Mouse (Mus musculus) erythroblast, embryonic 14.5 days (primary cell): ENCODE data around the gene Wdr91. TPM values are rescaled to one million over a fixed set of nuclear protein-coding genes. Genes with fewer than 3 reads are reported as not detected.

ENCODE experiments used
- H3K27me3 ChIP-seq: 2 replicates; pipeline ENCODE4 v1.6.1; 2012; ENCODE audit warnings: inconsistent platforms; ENCODE audit not compliant: control insufficient read depth
- H3K36me3 ChIP-seq: 2 replicates; pipeline ENCODE4 v1.6.1; 2012; ENCODE audit warnings: mild to moderate bottlenecking, inconsistent platforms; ENCODE audit not compliant: control insufficient read depth
- H3K4me1 ChIP-seq: 2 replicates; pipeline ENCODE4 v1.6.1; 2012; ENCODE audit warnings: inconsistent platforms; ENCODE audit not compliant: control insufficient read depth
- H3K4me3 ChIP-seq: replicated peaks from 2 replicates; pipeline ENCODE3; 2012; ENCODE audit warnings: moderate library complexity, mild to moderate bottlenecking, inconsistent platforms
- H3K9me3 ChIP-seq: 2 replicates; pipeline ENCODE4 v1.6.1; 2012; ENCODE audit warnings: low read length, inconsistent platforms, mixed read lengths; ENCODE audit not compliant: control insufficient read depth
- GATA1 ChIP-seq: IDR thresholded peaks from 2 replicates; pipeline ENCODE4 v1.6.1; 2012; ENCODE audit warnings: low read length, inconsistent platforms, mixed read lengths
- TAL1 ChIP-seq: IDR thresholded peaks from 3 replicates; pipeline ENCODE4 v1.6.1; 2012; ENCODE audit warnings: low read length, inconsistent platforms, mixed read lengths
- polyA plus RNA-seq: library from polyadenylated mRNA; stranded (reverse); fragments of >175 nt; gene quantifications from 2 replicates; pipeline ENCODE4 v1.2.3, GENCODE M21; 2012

Gene Wdr91
- polyA plus RNA-seq, 1 experiment: 7.5 TPM

- Histone ChIP-seq H3K9me3 (no peaks in the 10 kb centered on the region), H3K4me1 (peaks cover 7% of the 10 kb centered on the region), H3K36me3 (no peaks in the 10 kb centered on the region), H3K4me3 (no peak overlapping the region), H3K27me3 (no peaks in the 10 kb centered on the region)
- no peak for TF ChIP-seq TAL1
- TF ChIP-seq GATA1: no peak
Measured at GRCm38 (mm10) chr6:34921941-34922340, 11.3 kb upstream of the Wdr91 start.

- H3K4me1 ChIP-seq: peaks cover 13% of the 10 kb centered on the region
- TF ChIP-seq GATA1 (no peak), TAL1 (no peak)
- H3K4me3 ChIP-seq: no peak overlapping the region
- no peaks in the 10 kb centered on the region for H3K27me3 ChIP-seq
- no peaks in the 10 kb centered on the region for H3K9me3 ChIP-seq
- H3K36me3 ChIP-seq: no peaks in the 10 kb centered on the region
Measured at GRCm38 (mm10) chr6:34920631-34921030, 10.0 kb upstream of the Wdr91 start.

- Histone ChIP-seq H3K9me3 (no peaks in the 10 kb centered on the region), H3K27me3 (no peaks in the 10 kb centered on the region), H3K4me1 (peaks cover 13% of the 10 kb centered on the region), H3K36me3 (no peaks in the 10 kb centered on the region), H3K4me3 (no peak within 1 kb of the TSS)
- no peak for TF ChIP-seq TAL1
- no peak for TF ChIP-seq GATA1
Measured at GRCm38 (mm10) chr6:34919956-34920355, 9.3 kb upstream of the Wdr91 start, which contains the start of gene Stra8. TSS of gene Stra8 (plus strand) at chr6:34920163.

GRCm38 (mm10) chr6:34919146-34919545 lies 8.5 kb upstream of the Wdr91 start:
- Histone ChIP-seq H3K4me3 (no peak overlapping the region), H3K9me3 (no peaks in the 10 kb centered on the region), H3K36me3 (no peaks in the 10 kb centered on the region), H3K27me3 (no peaks in the 10 kb centered on the region), H3K4me1 (peaks cover 20% of the 10 kb centered on the region)
- TF ChIP-seq GATA1 (no peak), TAL1 (no peak)

GRCm38 (mm10) chr6:34914462-34914861 lies 3.8 kb upstream of the Wdr91 start:
- Histone ChIP-seq H3K4me1 (peaks cover 54% of the 10 kb centered on the region), H3K27me3 (no peaks in the 10 kb centered on the region), H3K9me3 (no peaks in the 10 kb centered on the region), H3K36me3 (peaks cover 1% of the 10 kb centered on the region), H3K4me3 (no peak overlapping the region)
- TF ChIP-seq TAL1: no peak
- TF ChIP-seq GATA1: no peak

- no peaks in the 10 kb centered on the region for H3K9me3 ChIP-seq
- H3K27me3 ChIP-seq: no peaks in the 10 kb centered on the region
- peaks cover 64% of the 10 kb centered on the region for H3K4me1 ChIP-seq
- no peak overlapping the region for H3K4me3 ChIP-seq
- TF ChIP-seq GATA1 (no peak), TAL1 (no peak)
- H3K36me3 ChIP-seq: peaks cover 11% of the 10 kb centered on the region
Measured at GRCm38 (mm10) chr6:34913341-34914040, 2.8 kb upstream of the Wdr91 start.

GRCm38 (mm10) chr6:34909631-34910345 lies 888 bp downstream of the Wdr91 start:
- no peaks in the 10 kb centered on the region for H3K27me3 ChIP-seq
- H3K4me1 ChIP-seq: peaks cover 82% of the 10 kb centered on the region
- no peaks in the 10 kb centered on the region for H3K9me3 ChIP-seq
- TF ChIP-seq TAL1 (no peak), GATA1 (no peak)
- H3K36me3 ChIP-seq: peaks cover 47% of the 10 kb centered on the region
- peak overlapping the region; percentile 97 for H3K4me3 ChIP-seq

- Histone ChIP-seq H3K9me3 (no peaks in the 10 kb centered on the region), H3K36me3 (peaks cover 67% of the 10 kb centered on the region), H3K4me1 (peaks cover 85% of the 10 kb centered on the region), H3K27me3 (no peaks in the 10 kb centered on the region), H3K4me3 (peak overlapping the region; percentile 55)
- no peak for TF ChIP-seq TAL1
- TF ChIP-seq GATA1: no peak
Measured at GRCm38 (mm10) chr6:34907696-34908260, 2.9 kb downstream of the Wdr91 start.

GRCm38 (mm10) chr6:34907121-34907614 lies 3.5 kb downstream of the Wdr91 start:
- peaks cover 73% of the 10 kb centered on the region for H3K36me3 ChIP-seq
- H3K4me1 ChIP-seq: peaks cover 87% of the 10 kb centered on the region
- peak overlapping the region; percentile 55 for H3K4me3 ChIP-seq
- H3K27me3 ChIP-seq: no peaks in the 10 kb centered on the region
- H3K9me3 ChIP-seq: no peaks in the 10 kb centered on the region
- peak; percentile 67 for TF ChIP-seq TAL1
- peak; percentile 52 for TF ChIP-seq GATA1
